Mouse (Mus musculus) thymus, adult 2 months (tissue): ENCODE results near the gene Gtf3c5. TPM values are rescaled to one million over a fixed set of nuclear protein-coding genes. Genes with fewer than 3 reads are reported as not detected.

Experiments used
- DNase-seq: peaks from one replicate; pipeline ENCODE4 v3.0.0; 2021
- H3K27ac ChIP-seq: fragments of 200-500 bp; 2 replicates; pipeline ENCODE4 v1.5.1; 2012; ENCODE audit warnings: low read length, control low read depth; ENCODE audit not compliant: control insufficient read depth, insufficient read depth
- H3K27me3 ChIP-seq: fragments of 200-500 bp; 2 replicates; pipeline ENCODE4 v1.6.1; 2012; ENCODE audit warnings: mild to moderate bottlenecking, low read length, moderate library complexity, mixed read lengths; ENCODE audit not compliant: control insufficient read depth, insufficient read depth
- H3K36me3 ChIP-seq: fragments of 200-500 bp; 2 replicates; pipeline ENCODE4 v1.6.1; 2012; ENCODE audit warnings: mild to moderate bottlenecking, low read length, moderate library complexity; ENCODE audit not compliant: control insufficient read depth, insufficient read depth
- H3K4me1 ChIP-seq: fragments of 200-500 bp; replicated peaks from 2 replicates; pipeline ENCODE4 v1.6.1; 2012; ENCODE audit warnings: low read length; ENCODE audit not compliant: control insufficient read depth, insufficient read depth
- H3K4me3 ChIP-seq: fragments of 200-500 bp; 2 replicates; pipeline ENCODE4 v1.5.1; 2012; ENCODE audit warnings: mild to moderate bottlenecking, low read length, control low read depth, moderate library complexity; ENCODE audit not compliant: control insufficient read depth, insufficient read depth
- CTCF ChIP-seq: fragments of 200-500 bp; IDR thresholded peaks from 2 replicates; pipeline ENCODE4 v1.5.1; 2012; ENCODE audit warnings: mild to moderate bottlenecking, control low read depth, low read length, moderate library complexity, borderline replicate concordance; ENCODE audit not compliant: control insufficient read depth, poor library complexity, insufficient read depth; ENCODE audit errors: extremely low read depth
- POLR2A ChIP-seq: fragments of 200-500 bp; IDR thresholded peaks from 2 replicates; pipeline ENCODE4 v1.6.1; 2012; ENCODE audit warnings: mild to moderate bottlenecking, low read length, control low read depth, moderate library complexity; ENCODE audit not compliant: control insufficient read depth, poor library complexity, insufficient read depth; ENCODE audit errors: extremely low read depth
- WGBS: fragments of 180-500 bp; shearing (Covaris S2); methylation state at CpG from one replicate; pipeline ENCODE4 v1.1.7; 2018; 5-methylcytosine and 5-hydroxymethylcytosine counted together
- polyA plus RNA-seq: library from polyadenylated mRNA; depleted of rRNA; stranded (reverse); fragments of >200 nt; gene quantifications from 2 replicates; pipeline ENCODE4 v1.2.3, GENCODE M21; 2012

The Gtf3c5 gene
- polyA plus RNA-seq, 1 experiment, result 33.7 TPM

- H3K4me1 ChIP-seq, result peaks cover 14% of the 10 kb centered on the region
- H3K27me3 ChIP-seq, result no peaks in the 10 kb centered on the region
- H3K27ac ChIP-seq, result no peak overlapping the region
- TF ChIP-seq CTCF, result no peak
- TF ChIP-seq POLR2A, result no peak
- no peaks in the 10 kb centered on the region for H3K36me3 ChIP-seq
- H3K4me3 ChIP-seq, result no peak overlapping the region
- 97% methylated on average over 12 of the region's 12 CpGs for WGBS
- no peak for DNase-seq
These were observed 27.3 kb upstream of the Gtf3c5 start for GRCm38 (mm10) chr2:28610716-28611406.

GRCm38 (mm10) chr2:28609851-28610250 lies 26.3 kb upstream of the Gtf3c5 start:
- Histone ChIP-seq H3K27me3 (no peaks in the 10 kb centered on the region), H3K4me1 (peaks cover 11% of the 10 kb centered on the region), H3K4me3 (no peak overlapping the region), H3K27ac (no peak overlapping the region), H3K36me3 (no peaks in the 10 kb centered on the region)
- no peak for DNase-seq
- 74% methylated on average over 10 of the region's 10 CpGs for WGBS
- TF ChIP-seq CTCF, result no peak
- no peak for TF ChIP-seq POLR2A

GRCm38 (mm10) chr2:28607341-28608165 lies 24.0 kb upstream of the Gtf3c5 start:
- no peaks in the 10 kb centered on the region for H3K36me3 ChIP-seq
- no peak for DNase-seq
- TF ChIP-seq POLR2A (no peak), CTCF (no peak)
- H3K27me3 ChIP-seq, result no peaks in the 10 kb centered on the region
- peaks cover 8% of the 10 kb centered on the region; the same call in 1 of the 2 replicates for H3K4me1 ChIP-seq
- no peak overlapping the region for H3K27ac ChIP-seq
- 89% methylated on average over 10 of the region's 10 CpGs for whole genome bisulfite sequencing
- no peak overlapping the region for H3K4me3 ChIP-seq

- peaks cover 8% of the 10 kb centered on the region; the same call in 1 of the 2 replicates for H3K4me1 ChIP-seq
- no peak for DNase-seq
- no peaks in the 10 kb centered on the region for H3K36me3 ChIP-seq
- no peak overlapping the region for H3K4me3 ChIP-seq
- no peaks in the 10 kb centered on the region for H3K27me3 ChIP-seq
- H3K27ac ChIP-seq, result no peak overlapping the region
- WGBS, result 80% methylated on average over 8 of the region's 8 CpGs
- no peak for TF ChIP-seq CTCF
- no peak for TF ChIP-seq POLR2A
These were observed 23.2 kb upstream of the Gtf3c5 start for GRCm38 (mm10) chr2:28606601-28607340.

GRCm38 (mm10) chr2:28605789-28606541 lies 22.4 kb upstream of the Gtf3c5 start:
- no peaks in the 10 kb centered on the region for H3K27me3 ChIP-seq
- H3K36me3 ChIP-seq, result no peaks in the 10 kb centered on the region
- H3K4me3 ChIP-seq, result no peak overlapping the region
- 38% methylated on average over 14 of the region's 14 CpGs for WGBS
- H3K27ac ChIP-seq, result no peak overlapping the region
- DNase-seq, result no peak
- TF ChIP-seq POLR2A, result no peak
- no peak for TF ChIP-seq CTCF
- H3K4me1 ChIP-seq, result peaks cover 8% of the 10 kb centered on the region; the same call in 1 of the 2 replicates

- DNase-seq, result no peak
- H3K4me3 ChIP-seq, result no peak overlapping the region
- no peaks in the 10 kb centered on the region for H3K36me3 ChIP-seq
- H3K4me1 ChIP-seq, result peaks cover 24% of the 10 kb centered on the region
- H3K27ac ChIP-seq, result no peak overlapping the region
- 92% methylated on average over 5 of the region's 5 CpGs for WGBS
- H3K27me3 ChIP-seq, result no peaks in the 10 kb centered on the region
- TF ChIP-seq POLR2A (no peak), CTCF (no peak)
These were observed 20.0 kb upstream of the Gtf3c5 start for GRCm38 (mm10) chr2:28603542-28603941.
